Mouse (Mus musculus) CD4-positive, CD25-positive, alpha-beta regulatory T cell, adult 2 months (primary cell): Measurements from ENCODE around the gene Gm47995.

Experiments
- DNase-seq: peaks from one replicate; pipeline ENCODE4 v3.0.0-alpha.2; 2012; ENCODE audit warnings: low read depth, low spot score

Gene Gm47995

DNA sequence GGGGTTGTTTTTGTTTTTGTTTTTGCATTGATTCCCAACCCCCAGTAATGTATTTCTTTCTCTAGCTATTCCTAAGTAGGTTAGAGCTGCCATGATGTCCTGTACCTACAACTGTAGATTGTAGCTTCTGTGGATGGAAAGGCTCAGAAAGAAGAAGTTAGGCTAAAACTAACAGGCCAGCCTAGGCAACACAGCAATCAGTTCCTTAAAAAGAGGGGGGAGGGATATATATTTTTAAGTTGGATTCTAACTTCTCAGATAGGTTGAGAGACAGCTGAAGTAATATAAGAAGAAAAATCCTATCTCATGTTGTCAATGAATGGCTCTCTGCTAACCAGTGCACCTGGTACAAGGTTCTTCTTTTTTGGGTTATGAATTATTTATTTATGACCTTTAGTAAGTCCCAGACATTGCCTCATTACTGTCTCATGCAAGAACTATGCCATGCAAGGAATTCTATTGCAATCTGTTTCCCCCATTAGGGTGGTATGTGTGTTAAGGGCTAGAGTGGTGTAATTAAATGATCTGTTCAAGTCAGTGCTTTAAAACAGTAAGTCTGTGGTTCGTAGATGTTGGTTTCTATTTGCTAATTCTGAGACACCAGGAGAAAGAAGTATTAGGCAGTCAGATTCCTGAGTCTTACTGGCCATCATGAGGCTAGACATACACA lies 30.2 kb downstream of the Gm47995 start:
- no peak for DNase-seq

DNA sequence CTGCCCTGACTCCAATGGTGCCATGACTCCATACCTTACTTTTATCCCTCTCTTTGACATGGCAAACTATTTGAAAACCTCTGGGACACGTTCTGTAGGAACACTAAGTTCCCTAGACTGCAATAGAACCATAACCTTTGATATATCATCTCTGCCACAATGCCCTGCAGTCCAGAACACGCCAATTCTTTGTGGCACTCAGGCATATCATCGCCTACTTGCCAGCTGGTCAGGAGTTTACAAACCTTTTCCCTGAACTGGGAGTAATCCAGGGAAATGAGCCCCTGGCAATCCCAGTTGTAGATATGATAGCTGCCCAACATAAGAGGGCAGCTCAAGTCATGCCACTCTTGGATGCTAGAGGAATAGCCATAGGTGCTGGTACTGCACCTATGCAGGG lies 34.1 kb downstream of the Gm47995 start:
- DNase-seq, result no peak

DNA sequence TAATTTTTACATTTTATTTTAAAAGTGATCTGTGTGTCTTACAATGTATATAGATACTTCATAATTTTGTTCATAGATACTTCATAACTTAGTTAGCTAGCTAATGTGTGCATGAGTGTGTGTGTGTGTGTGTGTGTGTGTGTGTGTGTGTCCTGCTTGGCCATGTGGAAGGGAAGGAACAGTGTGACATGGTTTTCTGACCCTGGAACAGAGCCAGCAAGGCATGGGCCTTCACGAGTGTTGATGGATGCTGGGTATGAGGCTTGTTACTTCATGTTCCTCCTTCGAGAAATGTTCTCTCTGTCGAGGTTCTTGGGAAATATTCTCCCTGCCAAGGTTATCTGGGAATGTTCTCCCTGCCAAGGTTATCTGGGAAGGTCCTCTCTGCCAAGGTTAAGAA lies 35.5 kb downstream of the Gm47995 start:
- no peak for DNase-seq

DNA sequence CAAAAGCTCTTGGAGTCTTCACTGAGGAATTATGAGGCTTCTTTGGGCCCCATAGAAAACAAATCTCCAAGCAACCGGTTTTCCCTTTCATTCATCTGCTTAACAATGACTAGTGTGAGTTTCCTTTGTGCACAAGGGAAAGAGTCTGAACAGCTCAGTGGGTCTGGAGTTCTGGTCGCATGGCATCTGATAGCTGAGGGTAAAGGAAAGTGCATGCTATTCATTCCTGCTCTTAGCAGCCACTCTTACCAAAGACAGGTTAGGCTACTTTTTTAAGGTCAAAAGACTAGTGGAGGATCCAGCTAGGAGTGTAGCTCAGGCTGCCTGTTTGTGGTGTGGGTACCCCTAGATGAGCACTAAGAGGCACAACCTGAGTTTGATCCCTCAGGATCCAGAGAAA lies 37.3 kb downstream of the Gm47995 start:
- DNase-seq, result no peak

DNA sequence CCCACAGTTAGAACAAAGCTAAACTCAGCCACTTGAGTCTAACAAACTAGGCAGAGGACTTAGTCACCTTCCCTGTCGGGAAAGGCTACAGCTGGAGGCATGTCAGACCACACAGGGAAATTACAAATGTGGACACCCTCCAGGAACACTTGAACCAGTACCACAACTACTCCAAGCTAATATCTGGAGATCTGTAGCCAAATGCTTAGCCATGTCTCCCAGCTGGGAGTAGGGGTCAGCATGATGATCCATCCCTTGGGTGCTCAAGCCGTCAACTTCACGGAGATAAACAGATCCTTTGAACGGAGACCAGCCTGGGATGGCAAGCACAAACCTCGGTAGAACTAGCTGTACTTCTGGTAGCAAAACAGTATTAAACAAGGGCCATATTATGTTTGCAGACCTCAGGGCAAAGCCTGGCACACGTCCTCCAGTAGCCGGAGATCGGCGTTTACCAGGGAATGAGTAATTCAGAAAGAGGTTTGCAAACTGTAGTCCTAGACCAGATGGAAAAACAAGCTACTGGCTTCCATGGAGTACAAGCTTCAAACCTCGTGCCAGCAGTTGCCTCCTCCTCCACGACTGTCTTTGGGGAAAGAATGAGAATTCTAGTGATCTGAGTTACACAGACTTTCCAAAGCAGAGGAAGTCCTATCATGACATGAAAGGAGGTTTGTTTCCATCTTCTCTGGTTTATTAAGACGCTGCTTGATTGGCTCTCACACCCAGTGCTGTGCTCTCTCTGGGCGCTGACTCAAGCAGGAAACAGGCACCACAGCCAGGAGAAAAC lies 38.1 kb downstream of the Gm47995 start:
- peak; percentile 31 for DNase-seq

DNA sequence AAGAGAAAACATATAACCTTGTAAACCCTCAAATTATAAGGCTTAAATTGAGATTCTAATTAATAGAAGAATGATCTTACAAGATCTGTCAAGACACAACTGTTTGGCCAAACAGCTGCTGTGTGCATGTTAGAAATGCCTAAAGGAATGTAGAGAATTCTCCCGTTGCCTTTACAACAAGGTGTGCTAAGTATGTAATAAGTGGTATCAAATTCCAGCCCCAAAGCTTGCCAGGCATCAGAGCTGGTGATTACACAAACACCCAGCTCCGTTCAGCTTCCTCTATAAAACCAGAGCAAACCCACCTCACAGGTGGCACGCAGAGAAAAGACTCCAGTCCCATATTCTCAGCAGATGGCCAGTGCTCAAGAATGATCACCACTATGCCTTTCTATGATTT lies 39.5 kb downstream of the Gm47995 start:
- no peak for DNase-seq

DNA sequence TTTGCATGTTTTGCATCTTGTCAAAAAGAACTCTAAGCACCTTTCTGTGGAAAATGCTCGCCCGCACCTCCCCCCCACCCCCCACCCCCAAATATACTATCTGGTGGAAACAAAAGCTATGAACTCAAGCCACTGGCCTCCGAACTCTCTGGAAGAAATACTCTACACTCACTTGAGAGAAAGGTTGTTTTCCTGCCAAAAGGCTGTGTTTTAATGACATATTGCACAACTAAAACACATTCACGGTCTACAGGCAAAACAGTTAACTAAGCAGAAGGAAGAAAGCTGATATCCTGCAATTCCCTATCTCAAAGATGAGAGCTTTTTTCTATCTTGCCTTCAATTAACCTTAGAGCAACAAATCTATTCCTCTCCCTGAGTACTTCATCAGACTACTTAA lies 45.1 kb downstream of the Gm47995 start:
- no peak for DNase-seq

DNA sequence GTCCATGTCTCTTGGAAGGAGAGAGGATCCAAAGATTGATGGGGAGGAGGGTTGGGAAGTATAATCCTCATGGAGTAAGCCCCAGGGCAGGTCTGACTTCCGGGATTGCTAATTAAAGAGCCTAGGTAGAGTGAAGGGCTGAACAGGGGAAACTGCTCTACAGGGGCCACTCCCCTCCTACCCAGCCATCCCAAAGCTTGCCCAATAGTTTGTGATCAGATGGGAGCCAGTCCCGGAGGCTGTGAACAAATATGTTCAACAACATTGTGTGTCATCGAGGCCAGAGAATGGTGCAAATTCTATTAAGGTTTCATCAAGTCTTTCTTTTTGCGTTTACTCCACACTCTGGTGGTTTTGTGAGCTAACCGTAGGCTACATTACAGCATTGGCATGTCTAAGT lies 45.8 kb downstream of the Gm47995 start:
- DNase-seq, result no peak

DNA sequence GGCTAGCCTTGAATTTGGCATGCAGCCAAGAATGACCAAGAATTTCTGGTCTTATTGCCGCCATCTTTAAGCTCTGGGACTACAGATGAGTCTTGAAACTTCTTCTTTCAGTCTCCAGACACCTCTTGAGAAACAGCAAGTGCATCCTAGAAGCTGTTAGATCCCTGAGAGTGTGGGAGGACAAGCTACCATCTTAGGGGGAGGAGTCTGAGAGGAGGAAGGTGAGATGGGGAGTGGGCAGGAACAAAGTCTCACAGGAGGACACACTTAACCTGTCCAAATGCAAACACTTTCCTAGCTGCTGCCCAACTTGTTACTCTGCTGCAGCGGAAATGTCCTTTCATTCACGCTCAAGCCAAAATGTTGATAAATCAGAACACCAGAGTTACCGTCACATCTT lies 46.5 kb downstream of the Gm47995 start:
- DNase-seq, result no peak

DNA sequence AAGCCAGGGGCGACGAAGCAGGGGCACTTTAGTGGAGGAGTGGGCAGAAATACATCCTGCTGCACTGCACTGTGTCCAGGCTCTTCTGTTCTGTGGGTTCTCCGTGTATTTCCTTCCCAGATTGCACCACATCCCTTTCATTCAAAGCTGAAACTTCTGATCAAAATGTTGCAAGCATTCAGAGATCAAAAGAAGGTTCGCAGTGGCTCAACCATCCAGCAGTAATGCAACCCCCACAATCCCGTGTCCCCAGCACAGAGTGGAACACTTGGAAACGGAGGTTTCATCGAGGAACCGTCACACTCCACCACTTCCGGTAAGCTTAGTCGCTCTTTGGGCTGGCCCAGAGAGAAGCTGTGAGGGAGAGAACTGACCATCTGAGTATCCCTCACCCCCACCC lies 46.9 kb downstream of the Gm47995 start:
- no peak for DNase-seq

DNA sequence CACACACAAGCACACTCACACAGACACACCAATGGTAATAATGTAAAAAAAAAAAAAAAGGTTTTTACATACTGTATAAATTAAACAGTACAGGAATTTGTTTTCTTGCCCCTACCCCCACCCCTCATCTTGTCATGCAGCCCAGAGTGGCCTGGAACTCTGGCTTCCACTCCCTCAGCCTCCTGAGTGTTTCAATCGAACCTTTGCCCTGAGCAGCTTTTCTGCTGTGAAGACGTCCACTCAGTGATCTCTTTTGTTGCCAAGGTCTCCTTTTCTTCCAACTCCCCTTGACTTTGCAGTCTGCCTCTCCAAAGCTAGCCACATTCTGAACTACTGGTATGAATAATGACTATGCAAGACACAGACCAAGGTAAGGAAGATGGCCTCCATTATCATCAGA lies 47.6 kb downstream of the Gm47995 start:
- no peak for DNase-seq
